ENCODE assay signal across 9 mouse cellular contexts in genomic region chr14:30129378-30129777, GRCm38 (mm10).
DNase-seq lines count a peak whose midpoint lies in the region; ATAC-seq and TF ChIP-seq lines count a peak whose summit lies in the region.
"Had no signal": no experiment of that assay in that cellular context is flagged by ENCODE, and none has a peak within 500 bp of the region (broad histone marks: within the 10 kb centered on the region; RNA-seq: fewer than 3 reads in every experiment).

No protein-coding gene starts in this region.

- no peak overlapping the region for H3K9ac ChIP-seq in kidney, postnatal 0 days (ENCODE audit: low read depth, low read length)
- H3K9ac ChIP-seq in lung, postnatal 0 days (replicated peaks; ENCODE audit: low read depth): no peak overlapping the region
- H3K9ac ChIP-seq: stomach, embryonic 15.5 days had no signal

- H3K4me3 ChIP-seq in kidney, postnatal 0 days (replicated peaks; ENCODE audit: low read depth, low read length): no peak overlapping the region
- H3K4me3 ChIP-seq in lung, postnatal 0 days (ENCODE audit: low read depth, low read length): no peak overlapping the region
- H3K4me3 ChIP-seq: stomach, embryonic 15.5 days had no signal

- intact Hi-C loops in left cerebral cortex, postnatal 36 days (cut with DNase I): no loop called here

- H3K27me3 ChIP-seq in kidney, postnatal 0 days (ENCODE audit: insufficient read depth, low read length): no peaks in the 10 kb centered on the region
- H3K27me3 ChIP-seq in lung, postnatal 0 days (replicated peaks; ENCODE audit: insufficient read depth, low read length): no peaks in the 10 kb centered on the region
- H3K27me3 ChIP-seq: stomach, embryonic 15.5 days had no signal

- TF ChIP-seq CTCF in kidney, postnatal 0 days (IDR thresholded peaks at IDR 0.05; ENCODE audit: low read depth): peak; percentile 67
- peak; percentile 78 for TF ChIP-seq CTCF in lung, postnatal 0 days (IDR thresholded peaks at IDR 0.05)

- no peak overlapping the region for H3K27ac ChIP-seq in kidney, postnatal 0 days
- no peak overlapping the region for H3K27ac ChIP-seq in lung, postnatal 0 days (ENCODE audit: low read length)
- H3K27ac ChIP-seq: stomach, embryonic 15.5 days had no signal

- no peaks in the 10 kb centered on the region for H3K9me3 ChIP-seq in kidney, postnatal 0 days (replicated peaks; ENCODE audit: low read length)
- no peaks in the 10 kb centered on the region for H3K9me3 ChIP-seq in lung, postnatal 0 days (ENCODE audit: low read length)
- H3K9me3 ChIP-seq: stomach, embryonic 15.5 days had no signal

- no peak overlapping the region for H3K4me2 ChIP-seq in kidney, postnatal 0 days (ENCODE audit: low read length)
- H3K4me2 ChIP-seq in lung, postnatal 0 days (replicated peaks; ENCODE audit: low read depth, low read length): no peak overlapping the region
- H3K4me2 ChIP-seq: stomach, embryonic 15.5 days had no signal

- no peak for ATAC-seq in kidney, postnatal 0 days (replicated peaks; ENCODE audit: low FRiP score, low read depth)
- peak; percentile 45 for ATAC-seq in CD4-positive, CD25-positive, alpha-beta regulatory T cell, adult 4 months
- peak; percentile 41 for ATAC-seq in lung, postnatal 0 days
- ATAC-seq in erythroblast, adult 5-6 weeks (replicated peaks; ENCODE audit: low FRiP score, poor library complexity, severe bottlenecking): no peak

- H3K36me3 ChIP-seq in kidney, postnatal 0 days (ENCODE audit: insufficient read depth, low read length): no peaks in the 10 kb centered on the region
- H3K36me3 ChIP-seq in lung, postnatal 0 days (ENCODE audit: insufficient read depth, low read length): no peaks in the 10 kb centered on the region
- H3K36me3 ChIP-seq: stomach, embryonic 15.5 days had no signal

- peak; percentile 25 for DNase-seq in kidney, postnatal 0 days (ENCODE audit: low spot score)
- DNase-seq in kidney, adult 11 months: no peak
- DNase-seq in R1 (ENCODE audit: low read depth, low spot score): peak; percentile 82
- peak; percentile 15 for DNase-seq in heart, adult 8-10 months (ENCODE audit: low spot score)
- peak; percentile 61 for DNase-seq in lung, postnatal 0 days (ENCODE audit: low spot score)
- DNase-seq in left cerebral cortex, postnatal 36 days (ENCODE audit: low spot score in 2 of 2): no peak

- TF ChIP-seq EP300 in lung, postnatal 0 days (IDR thresholded peaks at IDR 0.05): no peak

- WGBS in kidney, postnatal 0 days: 44% methylated on average over 9 of the region's 9 CpGs
- WGBS in lung, postnatal 0 days: 35% methylated on average over 9 of the region's 9 CpGs

- H3K4me1 ChIP-seq in kidney, postnatal 0 days (replicated peaks; ENCODE audit: insufficient read depth, low read length): no peaks in the 10 kb centered on the region
- no peaks in the 10 kb centered on the region for H3K4me1 ChIP-seq in lung, postnatal 0 days (ENCODE audit: insufficient read depth, low read depth, low read length)
- H3K4me1 ChIP-seq: stomach, embryonic 15.5 days had no signal

Comparison
In these comparisons a context has a peak if more than half of its experiments do, and no peak if none do; other contexts are left out.
1. DNase-seq: peak in kidney, postnatal 0 days (single experiment), R1 (single experiment), heart, adult 8-10 months (single experiment) and lung, postnatal 0 days (single experiment); none in kidney, adult 11 months (single experiment) and left cerebral cortex, postnatal 36 days (0 of 2).
2. ATAC-seq: peak in CD4-positive, CD25-positive, alpha-beta regulatory T cell, adult 4 months (single experiment) and lung, postnatal 0 days (single experiment); none in kidney, postnatal 0 days (single experiment) and erythroblast, adult 5-6 weeks (single experiment).